Mouse (Mus musculus) megakaryocyte, embryonic 14.5 days (primary cell): ENCODE data around the gene Lrrc28.

Experiments used
- FLI1 ChIP-seq: IDR thresholded peaks from 2 replicates; pipeline ENCODE4 v1.6.1; 2012; ENCODE audit warnings: low read length, inconsistent platforms, mixed read lengths
- GATA1 ChIP-seq: IDR thresholded peaks from 3 replicates; pipeline ENCODE4 v1.6.1; 2012; ENCODE audit warnings: mixed read lengths, low read length, inconsistent platforms, borderline replicate concordance

DNA sequence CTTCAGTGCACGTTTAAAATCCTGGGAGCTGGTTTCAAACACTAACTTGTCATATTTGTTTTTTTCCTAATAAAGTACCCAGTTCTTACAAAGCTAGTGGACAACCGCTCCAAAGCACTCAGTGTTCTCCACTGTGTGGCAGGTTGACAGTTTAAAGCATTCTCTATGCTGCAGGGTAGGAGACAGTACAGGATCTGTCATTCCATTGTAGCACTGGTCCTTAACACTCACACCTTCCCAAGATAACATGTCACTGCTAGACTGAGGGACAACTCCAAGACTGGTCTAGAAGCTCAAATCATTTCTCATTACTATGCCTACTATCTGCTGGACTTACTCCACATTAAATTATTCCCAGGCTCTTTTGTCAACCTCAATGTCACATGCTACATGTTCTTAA, 90.2 kb downstream of the Lrrc28 start:
- TF ChIP-seq GATA1, result no peak
- no peak for TF ChIP-seq FLI1
